Comparison of ENCODE assay signal across 19 mouse cellular contexts in the genomic region with DNA sequence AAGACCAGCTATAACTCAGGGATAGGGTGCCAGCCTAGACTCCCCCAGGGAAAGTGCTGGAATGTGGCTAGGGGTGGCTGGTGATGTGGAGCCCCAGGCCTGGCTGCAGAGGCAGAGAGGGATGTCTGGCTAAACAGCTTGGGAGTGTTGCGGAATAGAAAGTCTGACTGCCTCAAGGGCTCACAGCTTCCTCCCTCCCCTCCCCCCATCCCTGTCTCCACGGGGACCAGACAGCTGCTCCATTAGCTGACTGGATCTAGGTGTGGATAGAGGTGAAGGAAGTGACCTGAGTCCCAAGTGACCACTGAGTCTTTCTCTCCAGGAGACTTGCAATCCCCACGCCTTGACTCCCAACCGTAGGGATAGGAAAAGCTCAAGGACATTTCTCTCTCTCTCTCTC. TPM values are rescaled to one million over a fixed set of nuclear protein-coding genes. Genes with fewer than 3 reads are reported as not detected.
A peak's percentile ranks its signal among the peaks of the same experiment; 100 is the strongest.
DNase-seq lines count a peak whose midpoint lies in the region; ATAC-seq lines count a peak whose summit lies in the region.
"Had no signal": no experiment of that assay in that cellular context is flagged by ENCODE, and none has a peak within 500 bp of the region (broad histone marks: within the 10 kb centered on the region; RNA-seq: fewer than 3 reads in every experiment).

No protein-coding gene starts in this region.

- no peak overlapping the region for H3K27ac ChIP-seq in limb, embryonic 13.5 days
- no peak overlapping the region for H3K27ac ChIP-seq in limb, embryonic 10.5 days
- H3K27ac ChIP-seq in forebrain, embryonic 10.5 days = no peak overlapping the region
- H3K27ac ChIP-seq: embryonic facial prominence, embryonic 15.5 days had no signal

- no peak for ATAC-seq in limb, embryonic 13.5 days (ENCODE audit: low FRiP score, low read depth)

- H3K4me3 ChIP-seq in limb, embryonic 13.5 days = no peak overlapping the region
- H3K4me3 ChIP-seq in limb, embryonic 10.5 days = no peak overlapping the region
- H3K4me3 ChIP-seq in forebrain, embryonic 10.5 days = no peak overlapping the region
- H3K4me3 ChIP-seq: embryonic facial prominence, embryonic 15.5 days; gastrocnemius, adult 2 months had no signal

- DNase-seq in limb, embryonic 10.5 days (ENCODE audit: low spot score) = no peak
- peak; percentile 12 for DNase-seq in right cerebral cortex, postnatal 14 days
- no peak for DNase-seq in right cerebral cortex, adult 2 months (ENCODE audit: low spot score in 2 of 2)
- DNase-seq in adipocyte (ENCODE audit: low spot score) = peak; percentile 47
- no peak for DNase-seq in forebrain, embryonic 10.5 days (ENCODE audit: extremely low spot score, low spot score)
- DNase-seq in spleen, postnatal 10 days (ENCODE audit: low spot score in 2 of 2) = no peak
- DNase-seq: cerebellum, adult 9-11 months; gastrocnemius, adult 2 months; heart, adult 18-20 months; heart, postnatal 36 days; kidney, adult 11 months; lung, adult 18-20 months; lung, postnatal 14 days; right cerebral cortex, postnatal 4 days; thymus, postnatal 14 days had no signal

- no peaks in the 10 kb centered on the region for H3K9me3 ChIP-seq in limb, embryonic 13.5 days
- H3K9me3 ChIP-seq in limb, embryonic 10.5 days (replicated peaks) = no peaks in the 10 kb centered on the region
- H3K9me3 ChIP-seq in forebrain, embryonic 10.5 days = no peaks in the 10 kb centered on the region
- H3K9me3 ChIP-seq: embryonic facial prominence, embryonic 15.5 days had no signal

- H3K27me3 ChIP-seq in limb, embryonic 13.5 days = 0 out of 2 replicates have a peak, but pooled peaks cover 6% of the 10 kb centered on the region
- H3K27me3 ChIP-seq in limb, embryonic 10.5 days (ENCODE audit: low read depth, poor library complexity, severe bottlenecking) = peaks cover 17% of the 10 kb centered on the region; the same call in 1 of the 2 replicates
- peaks cover 16% of the 10 kb centered on the region for H3K27me3 ChIP-seq in forebrain, embryonic 10.5 days (ENCODE audit: poor library complexity, severe bottlenecking)

- H3K9ac ChIP-seq in limb, embryonic 13.5 days = peak overlapping the region; percentile 54; the same call in 1 of the 2 replicates
- H3K9ac ChIP-seq: embryonic facial prominence, embryonic 15.5 days had no signal

- no peak overlapping the region for H3K4me2 ChIP-seq in limb, embryonic 13.5 days (replicated peaks)
- H3K4me2 ChIP-seq: embryonic facial prominence, embryonic 15.5 days had no signal

- no peaks in the 10 kb centered on the region for H3K36me3 ChIP-seq in limb, embryonic 13.5 days
- H3K36me3 ChIP-seq in limb, embryonic 10.5 days = 0 out of 2 replicates have a peak, but pooled peaks cover 4% of the 10 kb centered on the region
- peaks cover 4% of the 10 kb centered on the region for H3K36me3 ChIP-seq in forebrain, embryonic 10.5 days (replicated peaks)
- H3K36me3 ChIP-seq: embryonic facial prominence, embryonic 15.5 days had no signal

- 54% methylated on average over 4 of the region's 4 CpGs for WGBS in limb, embryonic 13.5 days
- WGBS in limb, embryonic 10.5 days = 41% methylated on average over 4 of the region's 4 CpGs
- 55% methylated on average over 4 of the region's 4 CpGs for WGBS in forebrain, embryonic 10.5 days

- peaks cover 28% of the 10 kb centered on the region for H3K4me1 ChIP-seq in limb, embryonic 13.5 days
- H3K4me1 ChIP-seq in limb, embryonic 10.5 days = peaks cover 32% of the 10 kb centered on the region
- peaks cover 32% of the 10 kb centered on the region for H3K4me1 ChIP-seq in forebrain, embryonic 10.5 days

RNA-seq across cellular contexts. Expression of gene Map1s, which starts 2.6 kb away (rescaled TPM):
- polyA plus RNA-seq in limb, embryonic 13.5 days (2015; fragmentation: Nextera tagmentation; extraction: Ambion mirVana) = 52.8 and 57.8 TPM in 2 replicates
- 67.8 and 71.4 TPM in 2 replicates for polyA plus RNA-seq in limb, embryonic 10.5 days (2016; fragmentation: Nextera tagmentation; extraction: Ambion mirVana)
- 69.1 and 69.3 TPM in 2 replicates for polyA plus RNA-seq in forebrain, embryonic 10.5 days (2016; fragmentation: Nextera tagmentation; extraction: Ambion mirVana)

RNA-seq across cellular contexts. Expression of gene Rpl18a, which starts 5.9 kb away (rescaled TPM):
- 4,263 and 4,460 TPM in 2 replicates for polyA plus RNA-seq in limb, embryonic 13.5 days (2015; fragmentation: Nextera tagmentation; extraction: Ambion mirVana)
- 3,636 and 3,729 TPM in 2 replicates for polyA plus RNA-seq in limb, embryonic 10.5 days (2016; fragmentation: Nextera tagmentation; extraction: Ambion mirVana)
- 3,478 and 3,689 TPM in 2 replicates for polyA plus RNA-seq in forebrain, embryonic 10.5 days (2016; fragmentation: Nextera tagmentation; extraction: Ambion mirVana)

RNA-seq across cellular contexts. Expression of gene Slc5a5, which starts 10.6 kb away (rescaled TPM):
- 0.39 and 0.45 TPM in 2 replicates for polyA plus RNA-seq in limb, embryonic 13.5 days (2015; fragmentation: Nextera tagmentation; extraction: Ambion mirVana)
- 0.16 and 0.23 TPM in 2 replicates for polyA plus RNA-seq in limb, embryonic 10.5 days (2016; fragmentation: Nextera tagmentation; extraction: Ambion mirVana)
- polyA plus RNA-seq in forebrain, embryonic 10.5 days (2016; fragmentation: Nextera tagmentation; extraction: Ambion mirVana) = 0.36 and 0.38 TPM in 2 replicates
- polyA plus RNA-seq: heart, embryonic 14.5 days; liver, adult 2 months had no signal

RNA-seq across cellular contexts. Expression of gene Ccdc124, which starts 29.4 kb away (rescaled TPM):
- 113 and 117 TPM in 2 replicates for polyA plus RNA-seq in limb, embryonic 13.5 days (2015; fragmentation: Nextera tagmentation; extraction: Ambion mirVana)
- 174 and 187 TPM in 2 replicates for polyA plus RNA-seq in limb, embryonic 10.5 days (2016; fragmentation: Nextera tagmentation; extraction: Ambion mirVana)
- 184 and 186 TPM in 2 replicates for polyA plus RNA-seq in forebrain, embryonic 10.5 days (2016; fragmentation: Nextera tagmentation; extraction: Ambion mirVana)

RNA-seq across cellular contexts. Expression of gene Kcnn1, which starts 40.1 kb away (rescaled TPM):
- 2.9 and 4.3 TPM in 2 replicates for polyA plus RNA-seq in limb, embryonic 13.5 days (2015; fragmentation: Nextera tagmentation; extraction: Ambion mirVana)
- polyA plus RNA-seq in limb, embryonic 10.5 days (2016; fragmentation: Nextera tagmentation; extraction: Ambion mirVana) = 2.8 and 4.0 TPM in 2 replicates
- polyA plus RNA-seq in forebrain, embryonic 10.5 days (2016; fragmentation: Nextera tagmentation; extraction: Ambion mirVana) = 4.7 and 5.9 TPM in 2 replicates

Comparison
In these comparisons a context has a peak if more than half of its experiments do, and no peak if none do; other contexts are left out.
1. DNase-seq: peak in right cerebral cortex, postnatal 14 days (single experiment) and adipocyte (single experiment); none in limb, embryonic 10.5 days (single experiment), right cerebral cortex, adult 2 months (0 of 2), forebrain, embryonic 10.5 days (single experiment) and spleen, postnatal 10 days (0 of 2).